Mouse (Mus musculus) right cerebral cortex, postnatal 25 days (tissue): Measurements from ENCODE around the gene Olfr1276.

Source experiments
- DNase-seq: peaks from one replicate; pipeline ENCODE4 v3.0.0; 2022

The Olfr1276 gene

DNA sequence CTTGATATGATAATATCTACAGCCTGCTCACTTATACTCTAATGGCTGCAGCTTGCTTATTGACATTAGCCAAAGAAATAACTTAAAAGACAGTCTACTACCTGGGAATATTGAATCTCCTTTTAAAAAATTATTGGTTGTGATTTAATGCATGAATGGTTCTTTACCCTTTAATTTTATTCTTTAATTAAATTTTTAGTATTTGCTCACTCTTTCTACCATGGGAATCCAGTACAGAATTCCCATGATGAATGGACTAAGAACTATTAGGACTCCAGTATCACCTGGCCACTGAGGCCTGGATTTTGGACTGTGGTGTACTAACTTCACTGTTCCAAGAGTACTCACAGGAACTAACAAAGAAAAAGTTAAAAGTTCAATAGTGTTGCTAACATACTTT, at the start of gene Olfr1276:
Gene Olfr1276, plus strand, starts transcription at position 301 of the 400 bp plus-strand sequence.
- no peak for DNase-seq

DNA sequence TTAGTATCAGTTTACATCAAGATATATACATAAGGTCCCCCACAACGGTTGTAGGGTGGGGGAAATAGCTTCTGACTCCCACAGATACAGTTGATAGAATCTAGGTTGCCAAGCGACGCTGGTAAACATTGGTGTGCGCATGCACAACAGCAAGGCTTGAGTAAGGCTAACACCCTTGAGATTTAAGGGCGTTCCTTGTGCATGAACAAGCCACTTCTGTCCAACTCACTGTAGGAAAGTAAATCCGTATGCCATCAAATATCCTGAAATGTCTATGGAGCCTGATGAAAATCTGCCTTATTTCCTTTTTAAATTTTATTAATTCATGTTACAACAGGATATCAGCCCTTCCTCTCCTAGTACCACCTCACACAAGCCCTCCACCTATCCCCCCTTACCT, 24.8 kb upstream of the Olfr1276 start, which contains the start of gene 4930430A15Rik:
Gene 4930430A15Rik, minus strand, starts transcription at position 101 of the 400 bp plus-strand sequence.
- DNase-seq, result no peak

DNA sequence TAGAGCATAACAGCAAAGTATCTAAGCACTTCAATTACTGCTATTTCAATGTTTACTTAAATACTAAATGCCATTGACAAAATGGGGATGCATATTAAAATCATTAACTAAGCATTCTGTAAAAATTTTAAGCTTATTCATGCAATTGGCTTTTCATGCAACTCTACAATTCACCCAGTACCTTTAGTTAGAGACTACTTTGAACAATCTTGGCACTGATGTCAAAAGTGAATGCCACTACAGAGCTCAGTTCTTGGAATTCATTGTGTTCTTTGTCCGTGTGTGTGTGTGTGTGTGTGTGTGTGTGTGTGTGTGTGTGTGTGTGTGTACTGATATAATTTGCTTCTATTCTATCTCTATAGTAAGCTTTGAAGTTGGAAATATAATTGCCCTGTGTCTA, 19.1 kb upstream of the Olfr1276 start, which contains the start of gene Olfr1275:
Gene Olfr1275, minus strand, starts transcription at position 101 of the 400 bp plus-strand sequence.
- no peak for DNase-seq

DNA sequence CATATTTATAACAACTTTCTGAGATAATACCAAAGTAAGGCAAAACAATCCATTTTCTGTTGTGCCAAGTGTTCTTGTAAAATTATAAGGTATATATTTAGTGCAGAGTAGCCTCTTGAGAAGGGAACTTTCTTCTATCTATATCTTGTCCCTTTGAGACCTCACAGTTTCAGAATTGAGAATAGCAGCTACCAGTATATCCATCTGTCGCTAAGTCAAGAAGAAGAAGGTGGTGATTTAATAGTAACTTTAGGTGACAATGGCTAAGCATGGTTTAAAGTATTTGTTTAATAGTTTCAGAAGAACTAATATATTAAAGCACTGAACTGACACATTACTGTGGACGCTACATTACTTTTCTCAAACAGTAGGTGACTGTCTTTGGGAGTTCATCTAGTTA, 19.7 kb downstream of the Olfr1276 start, which contains the start of gene Olfr1277:
Gene Olfr1277, minus strand, starts transcription at position 101 of the 400 bp plus-strand sequence.
- DNase-seq, result no peak

DNA sequence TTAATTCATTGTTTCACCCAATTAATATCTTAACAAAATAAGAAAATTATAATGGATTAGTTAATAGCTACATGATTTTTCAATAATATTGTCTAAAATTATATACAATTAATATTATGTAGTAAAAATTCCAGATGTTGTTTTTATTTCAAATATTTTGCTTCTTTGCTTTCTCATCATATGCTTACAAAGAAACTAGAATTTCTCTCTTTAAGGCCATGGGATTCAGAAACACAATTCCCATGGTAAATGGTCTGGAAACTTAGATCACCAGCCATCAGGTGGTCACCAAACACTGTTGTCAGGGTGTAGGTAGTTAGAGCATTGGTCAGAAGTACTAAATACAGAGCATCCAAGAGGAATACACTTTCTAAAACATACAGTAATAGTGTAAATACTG, 35.5 kb downstream of the Olfr1276 start, which contains the start of gene Olfr1278:
Gene Olfr1278, plus strand, starts transcription at position 301 of the 400 bp plus-strand sequence.
- no peak for DNase-seq

DNA sequence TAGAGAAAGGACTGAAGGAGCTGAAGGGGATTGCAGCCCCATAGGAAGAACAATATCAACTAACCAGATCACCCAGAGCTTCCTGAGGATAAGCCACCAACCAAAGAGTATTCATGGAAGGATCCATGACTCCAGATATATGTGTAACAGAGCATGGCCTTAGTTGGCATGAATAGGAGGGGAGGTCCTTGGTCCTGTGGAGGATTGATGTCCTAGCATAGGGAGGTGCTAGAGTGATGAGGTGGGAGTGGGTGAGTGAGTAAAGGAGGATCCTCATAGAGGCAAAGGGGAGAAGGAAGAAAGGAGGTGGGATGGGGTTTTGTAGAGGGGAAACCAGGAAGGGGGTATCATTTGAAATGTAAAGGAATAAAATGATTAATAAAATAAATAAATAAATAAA, 44.2 kb downstream of the Olfr1276 start:
- no peak for DNase-seq

DNA sequence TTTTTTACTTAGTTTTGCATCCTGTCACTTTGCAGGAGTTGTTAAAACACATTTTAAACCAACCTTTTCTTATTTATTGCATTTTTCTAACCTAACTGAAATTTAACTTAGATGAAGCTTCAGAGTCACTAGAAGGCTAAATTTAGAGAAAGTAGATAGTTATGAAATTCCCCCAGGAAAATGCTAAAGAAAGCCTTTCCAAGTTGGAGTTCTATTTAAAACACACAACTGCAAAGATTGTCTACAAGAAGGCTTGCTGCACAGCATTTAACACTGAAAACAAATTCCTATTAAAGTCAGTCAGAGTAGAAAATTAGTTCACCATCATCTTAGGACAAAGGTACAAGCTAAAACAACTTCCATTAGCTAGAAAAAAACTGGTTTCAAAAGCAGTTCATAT, 46.1 kb downstream of the Olfr1276 start, which contains the start of gene Olfr1279:
Gene Olfr1279, plus strand, starts transcription at position 262 of the 400 bp plus-strand sequence.
- DNase-seq, result no peak
